Mouse (Mus musculus): ENCODE results near the gene Nav2. TPM values are rescaled to one million over a fixed set of nuclear protein-coding genes. Genes with fewer than 3 reads are reported as not detected.

Nav2 gene
- total and polyA plus RNA-seq, 3 experiments: under 0.01 TPM; not detected in 2

GRCm38 (mm10) chr7:48859362-48859761, 49.2 kb upstream of the Nav2 start:
- TF ChIP-seq ZMIZ1 (IDR thresholded peaks at IDR 0.05; ENCODE audit: low read depth, low read length): no peak
- H3K9me3 ChIP-seq (replicated peaks; ENCODE audit: low read length): no peaks in the 10 kb centered on the region
- no peak overlapping the region for H3K9ac ChIP-seq (ENCODE audit: insufficient read depth, low read depth)
- H3K4me2 ChIP-seq (ENCODE audit: insufficient read depth, low read depth, poor library complexity, severe bottlenecking): no peak overlapping the region
- DNase-seq (ENCODE audit: extremely low read depth): no peak
- dilution Hi-C loops (cut with MboI; ENCODE audit: extremely low pct_ligation_motif_present, extremely low pct_unique_long_range_greater_than_20kb, low sequenced_read_pairs): no loop called here
- H3K27ac ChIP-seq (ENCODE audit: insufficient read depth, low read depth): no peak overlapping the region
- peaks cover 0 to 9% of the 10 kb centered on the region in 2 experiments for H3K36me3 ChIP-seq (replicated peaks in 1 of 2; ENCODE audit: control insufficient read depth in 1 of 2, insufficient read depth in 1 of 2, low read length in 1 of 2)
- no peaks in the 10 kb centered on the region for H3K79me2 ChIP-seq (replicated peaks; ENCODE audit: control insufficient read depth, extremely low read depth, insufficient read depth, poor library complexity, severe bottlenecking)
- H3K4me1 ChIP-seq (ENCODE audit: control insufficient read depth in 1 of 2, insufficient read depth in 2 of 2): 0 out of 4 replicates have a peak, but pooled peaks cover 0 to 3% of the 10 kb centered on the region in 2 experiments
- H3K27me3 ChIP-seq (replicated peaks): no peaks in the 10 kb centered on the region
- H3K4me3 ChIP-seq (replicated peaks in 1 of 3; ENCODE audit: low read depth in 2 of 3, low read length in 2 of 3, poor library complexity in 1 of 3): no peak overlapping the region
- in situ Hi-C loops (cut with MboI; ENCODE audit: low pct_ligation_motif_present, low pct_unique_long_range_greater_than_20kb, low sequenced_read_pairs): no loop called here

DNA sequence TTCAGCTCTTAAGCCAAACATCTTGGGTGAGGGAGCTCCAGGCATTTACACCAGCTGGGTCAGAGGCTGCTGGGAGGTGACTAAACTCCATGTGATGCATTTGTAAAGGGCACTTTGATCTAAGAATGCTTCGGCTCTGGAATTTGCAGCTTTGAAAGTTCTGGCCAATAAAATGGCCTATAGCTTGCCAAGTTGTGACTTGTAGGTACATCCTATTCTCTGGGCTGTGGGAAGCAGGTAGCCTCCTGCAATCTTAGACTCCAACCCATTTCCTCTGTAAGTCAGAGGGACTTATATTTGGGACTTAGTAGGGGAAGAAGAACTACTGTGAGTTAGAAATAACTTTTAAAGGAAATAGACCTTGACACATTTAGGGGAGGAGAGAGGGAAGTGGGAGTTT, 47.6 kb upstream of the Nav2 start:
- H3K79me2 ChIP-seq (replicated peaks; ENCODE audit: control insufficient read depth, extremely low read depth, insufficient read depth, poor library complexity, severe bottlenecking): no peaks in the 10 kb centered on the region
- dilution Hi-C loops (cut with MboI; ENCODE audit: extremely low pct_ligation_motif_present, extremely low pct_unique_long_range_greater_than_20kb, low sequenced_read_pairs): no loop called here
- no peak overlapping the region for H3K9ac ChIP-seq (ENCODE audit: insufficient read depth, low read depth)
- no peak for TF ChIP-seq USF2 (conservative IDR thresholded peaks at IDR 0.05; ENCODE audit: low read depth, low read length)
- TF ChIP-seq CHD2 (IDR thresholded peaks at IDR 0.05; ENCODE audit: low read length): no peak
- no peak for DNase-seq (ENCODE audit: extremely low read depth)
- H3K27ac ChIP-seq (ENCODE audit: insufficient read depth, low read depth): no peak overlapping the region
- in situ Hi-C loops (cut with MboI; ENCODE audit: low pct_ligation_motif_present, low pct_unique_long_range_greater_than_20kb, low sequenced_read_pairs): no loop called here
- H3K9me3 ChIP-seq (replicated peaks; ENCODE audit: low read length): no peaks in the 10 kb centered on the region
- H3K4me3 ChIP-seq (replicated peaks in 1 of 3; ENCODE audit: low read depth in 2 of 3, low read length in 2 of 3, poor library complexity in 1 of 3): no peak overlapping the region
- H3K4me1 ChIP-seq (ENCODE audit: control insufficient read depth in 1 of 2, insufficient read depth in 2 of 2): peaks cover 0 to 13% of the 10 kb centered on the region in 2 experiments; a peak in 1 of 4 replicates
- H3K36me3 ChIP-seq (replicated peaks in 1 of 2; ENCODE audit: control insufficient read depth in 1 of 2, insufficient read depth in 1 of 2, low read length in 1 of 2): peaks cover 7 to 22% of the 10 kb centered on the region in 2 experiments
- H3K27me3 ChIP-seq (replicated peaks): no peaks in the 10 kb centered on the region
- no peak overlapping the region for H3K4me2 ChIP-seq (ENCODE audit: insufficient read depth, low read depth, poor library complexity, severe bottlenecking)

DNA sequence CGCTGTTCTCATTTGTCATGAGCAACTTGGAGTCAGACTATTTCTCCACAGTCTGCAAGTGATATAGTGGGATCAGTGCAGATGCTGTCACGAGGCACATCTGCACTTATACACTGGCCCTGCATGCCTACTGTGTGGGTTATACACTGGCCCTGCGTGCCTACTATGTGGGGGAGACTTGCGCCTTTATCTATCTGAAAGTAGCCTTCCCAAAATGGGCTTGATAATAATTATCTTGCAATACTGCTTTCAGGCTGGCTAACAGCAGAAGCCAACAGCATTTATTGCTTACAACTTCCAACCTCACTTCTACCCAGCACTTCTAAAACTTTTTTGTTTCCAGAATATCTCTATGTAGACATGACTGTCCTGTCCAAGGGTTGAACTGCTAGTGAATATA, 46.7 kb upstream of the Nav2 start:
- H3K9ac ChIP-seq (ENCODE audit: insufficient read depth, low read depth): no peak overlapping the region
- DNase-seq (ENCODE audit: extremely low read depth): no peak
- H3K27ac ChIP-seq (ENCODE audit: insufficient read depth, low read depth): no peak overlapping the region
- H3K4me3 ChIP-seq (replicated peaks in 1 of 3; ENCODE audit: low read depth in 2 of 3, low read length in 2 of 3, poor library complexity in 1 of 3): no peak overlapping the region
- no peak overlapping the region for H3K4me2 ChIP-seq (ENCODE audit: insufficient read depth, low read depth, poor library complexity, severe bottlenecking)
- no peaks in the 10 kb centered on the region for H3K79me2 ChIP-seq (replicated peaks; ENCODE audit: control insufficient read depth, extremely low read depth, insufficient read depth, poor library complexity, severe bottlenecking)
- no peaks in the 10 kb centered on the region for H3K27me3 ChIP-seq (replicated peaks)
- TF ChIP-seq MEF2A (IDR thresholded peaks at IDR 0.05; ENCODE audit: borderline replicate concordance, low read depth, low read length): no peak
- TF ChIP-seq POLR2A (IDR thresholded peaks at IDR 0.05; ENCODE audit: low read depth, low read length): no peak
- TF ChIP-seq KAT2A (IDR thresholded peaks at IDR 0.05; ENCODE audit: insufficient replicate concordance, low read length): no peak
- no peak for TF ChIP-seq ZNF384 (IDR thresholded peaks at IDR 0.05; ENCODE audit: low read depth, low read length)
- no peak for TF ChIP-seq IRF4 (IDR thresholded peaks at IDR 0.05; ENCODE audit: low read depth, low read length)
- TF ChIP-seq CHD1 (IDR thresholded peaks at IDR 0.05; ENCODE audit: low read depth, low read length): no peak
- TF ChIP-seq CHD2 (IDR thresholded peaks at IDR 0.05; ENCODE audit: low read length): no peak
- TF ChIP-seq SIN3A (IDR thresholded peaks at IDR 0.05; ENCODE audit: low read length): no peak
- TF ChIP-seq ZMIZ1 (IDR thresholded peaks at IDR 0.05; ENCODE audit: low read depth, low read length): no peak
- TF ChIP-seq CTCF (conservative IDR thresholded peaks at IDR 0.05 in 1 of 2, IDR thresholded peaks at IDR 0.05 in 1 of 2; ENCODE audit: low read depth in 2 of 2, low read length in 2 of 2): no peak
- no peaks in the 10 kb centered on the region for H3K9me3 ChIP-seq (replicated peaks; ENCODE audit: low read length)
- dilution Hi-C loops (cut with MboI; ENCODE audit: extremely low pct_ligation_motif_present, extremely low pct_unique_long_range_greater_than_20kb, low sequenced_read_pairs): no loop called here
- H3K4me1 ChIP-seq (ENCODE audit: control insufficient read depth in 1 of 2, insufficient read depth in 2 of 2): peaks cover 0 to 13% of the 10 kb centered on the region in 2 experiments; a peak in 1 of 4 replicates
- H3K36me3 ChIP-seq (replicated peaks in 1 of 2; ENCODE audit: control insufficient read depth in 1 of 2, insufficient read depth in 1 of 2, low read length in 1 of 2): peaks cover 8 to 28% of the 10 kb centered on the region in 2 experiments
- in situ Hi-C loops (cut with MboI; ENCODE audit: low pct_ligation_motif_present, low pct_unique_long_range_greater_than_20kb, low sequenced_read_pairs): no loop called here
